Mouse (Mus musculus): ENCODE data around the gene Gm16181. TPM values are rescaled to one million over a fixed set of nuclear protein-coding genes. Genes with fewer than 3 reads are reported as not detected.

The Gm16181 gene
- polyA plus RNA-seq (2012; rRNA removed) = not detected in 2 replicates

GRCm38 (mm10) chr17:35220156-35220952 lies at the start of gene Gm16181:
TSS of gene Gm16181 (plus strand) at chr17:35220834.
- DNase-seq (ENCODE audit: extremely low spot score in 1 of 2, low spot score in 1 of 2) = no peak

- DNase-seq (ENCODE audit: extremely low spot score in 1 of 2, low spot score in 1 of 2) = peak in 1 of 2 experiments; percentile 68
Observed at GRCm38 (mm10) chr17:35172445-35173234, 48.0 kb upstream of the Gm16181 start.

GRCm38 (mm10) chr17:35173329-35173728 lies 47.3 kb upstream of the Gm16181 start:
- no peak for DNase-seq (ENCODE audit: extremely low spot score in 1 of 2, low spot score in 1 of 2)

GRCm38 (mm10) chr17:35174201-35174977 lies 46.2 kb upstream of the Gm16181 start:
- DNase-seq (ENCODE audit: extremely low spot score in 1 of 2, low spot score in 1 of 2) = no peak

GRCm38 (mm10) chr17:35175382-35175781 lies 45.3 kb upstream of the Gm16181 start:
- DNase-seq (ENCODE audit: extremely low spot score in 1 of 2, low spot score in 1 of 2) = no peak

GRCm38 (mm10) chr17:35175968-35176367 lies 44.7 kb upstream of the Gm16181 start, which contains the start of gene Aif1:
TSS of gene Aif1 (minus strand) at chr17:35176068.
- no peak for DNase-seq (ENCODE audit: extremely low spot score in 1 of 2, low spot score in 1 of 2)

- DNase-seq (ENCODE audit: extremely low spot score in 1 of 2, low spot score in 1 of 2) = peak in 1 of 2 experiments; percentile 72
Observed at GRCm38 (mm10) chr17:35178528-35178927, 42.1 kb upstream of the Gm16181 start.

GRCm38 (mm10) chr17:35180093-35180492 lies 40.5 kb upstream of the Gm16181 start:
- no peak for DNase-seq (ENCODE audit: extremely low spot score in 1 of 2, low spot score in 1 of 2)

GRCm38 (mm10) chr17:35185639-35186611 lies 34.7 kb upstream of the Gm16181 start:
- no peak for DNase-seq (ENCODE audit: extremely low spot score in 1 of 2, low spot score in 1 of 2)

GRCm38 (mm10) chr17:35186681-35187080 lies 34.0 kb upstream of the Gm16181 start:
- no peak for DNase-seq (ENCODE audit: extremely low spot score in 1 of 2, low spot score in 1 of 2)

- no peak for DNase-seq (ENCODE audit: extremely low spot score in 1 of 2, low spot score in 1 of 2)
Observed at GRCm38 (mm10) chr17:35187345-35187744, 33.3 kb upstream of the Gm16181 start.

GRCm38 (mm10) chr17:35187959-35188610 lies 32.5 kb upstream of the Gm16181 start, which contains the start of gene Lst1:
TSS of gene Lst1 (minus strand) at chr17:35188439.
- no peak for DNase-seq (ENCODE audit: extremely low spot score in 1 of 2, low spot score in 1 of 2)

GRCm38 (mm10) chr17:35189186-35189585 lies 31.4 kb upstream of the Gm16181 start:
- no peak for DNase-seq (ENCODE audit: extremely low spot score in 1 of 2, low spot score in 1 of 2)

GRCm38 (mm10) chr17:35190096-35190495 lies 30.5 kb upstream of the Gm16181 start:
- no peak for DNase-seq (ENCODE audit: extremely low spot score in 1 of 2, low spot score in 1 of 2)

GRCm38 (mm10) chr17:35191723-35192122 lies 28.9 kb upstream of the Gm16181 start:
- DNase-seq (ENCODE audit: extremely low spot score in 1 of 2, low spot score in 1 of 2) = no peak

- no peak for DNase-seq (ENCODE audit: extremely low spot score in 1 of 2, low spot score in 1 of 2)
Observed at GRCm38 (mm10) chr17:35192924-35193323, 27.7 kb upstream of the Gm16181 start.

GRCm38 (mm10) chr17:35193881-35194843 lies 26.5 kb upstream of the Gm16181 start, which contains the start of gene Ltb:
TSS of gene Ltb (plus strand) at chr17:35194439.
- no peak for DNase-seq (ENCODE audit: extremely low spot score in 1 of 2, low spot score in 1 of 2)

Data from frontal cortex, adult 2 months (tissue).